Mouse (Mus musculus): ENCODE measurements at regions not wholly inside any gene's neighbourhood (a gene's known extent, or its start where the extent isn't known, plus 50 kb on each side); places are given as distances from the start of the nearest gene placed in this dataset.

DNA sequence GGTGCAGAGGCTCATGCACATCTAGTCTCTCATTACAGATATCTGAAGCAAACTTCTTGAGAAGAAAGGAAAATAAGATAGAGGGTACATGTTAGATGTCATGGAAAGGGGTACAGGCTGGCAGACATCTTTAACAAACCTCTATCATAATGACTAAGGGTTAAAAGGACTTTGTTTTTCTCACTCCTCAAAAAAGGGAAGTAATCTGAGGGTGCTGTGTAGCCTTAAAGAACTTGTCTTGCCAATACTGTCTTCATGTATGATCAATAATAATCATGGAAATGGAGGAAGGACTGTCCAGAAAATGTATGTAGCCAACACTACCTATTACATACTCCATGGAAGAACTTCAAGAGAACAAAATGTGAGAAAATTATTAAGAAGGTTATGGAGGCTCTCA is 400.0 kb upstream of the Mmadhc start:
- TF ChIP-seq CTCF (IDR thresholded peaks at IDR 0.05; ENCODE audit: control insufficient read depth, insufficient read depth, insufficient replicate concordance, low read depth, low read length) = no peak
- no peak for TF ChIP-seq POLR2A (IDR thresholded peaks at IDR 0.05; ENCODE audit: control insufficient read depth, low read depth, low read length)

Data from testis, adult 2 months (tissue).